Mouse (Mus musculus) liver, postnatal 0 days (tissue): ENCODE measurements around the gene Tedc1. TPM values are rescaled to one million over a fixed set of nuclear protein-coding genes. Genes with fewer than 3 reads are reported as not detected.

Experiments
- ATAC-seq: fragments of 200-750 bp; cut with Nextera tagmentation; 2 replicates; pipeline ENCODE4 v1.8.0; 2017; ENCODE audit warnings: mild to moderate bottlenecking, moderate library complexity
- DNase-seq: peaks from one replicate; pipeline ENCODE4 v3.0.0-alpha.2; 2016
- H3K27ac ChIP-seq: fragments of 300-500 bp; sonication (generic); 2 replicates; pipeline ENCODE4 v1.5.1; 2014; ENCODE audit warnings: antibody characterized with exemption, moderate library complexity, mild to moderate bottlenecking, low read depth
- H3K27me3 ChIP-seq: fragments of 300-500 bp; sonication (generic); 2 replicates; pipeline ENCODE4 v1.6.1; 2014; ENCODE audit warnings: low read length, control low read depth, mixed read lengths; ENCODE audit not compliant: insufficient read depth
- H3K36me3 ChIP-seq: fragments of 300-500 bp; sonication (generic); replicated peaks from 2 replicates; pipeline ENCODE4 v1.6.1; 2014; ENCODE audit warnings: mild to moderate bottlenecking, control low read depth, low read length, moderate library complexity, mixed read lengths; ENCODE audit not compliant: insufficient read depth
- H3K4me1 ChIP-seq: fragments of 300-500 bp; sonication (generic); 2 replicates; pipeline ENCODE4 v1.6.1; 2014; ENCODE audit warnings: antibody characterized with exemption, mild to moderate bottlenecking, control low read depth; ENCODE audit not compliant: insufficient read depth
- H3K4me2 ChIP-seq: fragments of 300-500 bp; sonication (generic); 2 replicates; pipeline ENCODE4 v1.6.1; 2014; ENCODE audit warnings: low read depth, mild to moderate bottlenecking, low read length, moderate library complexity, mixed read lengths
- H3K4me3 ChIP-seq: fragments of 300-500 bp; sonication (generic); 2 replicates; pipeline ENCODE4 v1.5.1; 2014; ENCODE audit warnings: low read depth, low read length
- H3K9ac ChIP-seq: fragments of 300-500 bp; sonication (generic); replicated peaks from 2 replicates; pipeline ENCODE4 v1.6.1; 2014; ENCODE audit warnings: mild to moderate bottlenecking, moderate library complexity
- H3K9me3 ChIP-seq: fragments of 300-500 bp; sonication (generic); 2 replicates; pipeline ENCODE4 v1.6.1; 2016; ENCODE audit warnings: mild to moderate bottlenecking, control low read depth, low read length, mixed read lengths
- CTCF ChIP-seq: sonication (generic); IDR thresholded peaks from 2 replicates; pipeline ENCODE4 v1.5.1; 2016; ENCODE audit warnings: antibody characterized with exemption, low read depth
- EP300 ChIP-seq: IDR thresholded peaks from 2 replicates; pipeline ENCODE4 v1.6.1; 2016; ENCODE audit warnings: antibody characterized with exemption, low read depth, mild to moderate bottlenecking
- WGBS: fragments of 180-500 bp; shearing (Covaris S2); extraction: QIAGEN DNeasy Blood & Tissue Kit; methylation state at CpG from one replicate; pipeline ENCODE4 v1.1.7; 2014; ENCODE audit not compliant: insufficient replicate concordance; 5-methylcytosine and 5-hydroxymethylcytosine counted together
- polyA plus RNA-seq: library from polyadenylated mRNA; unstranded; fragments of >200 nt; fragmentation: Nextera tagmentation; extraction: Ambion mirVana; gene quantifications from 2 replicates; pipeline ENCODE4 v1.2.1, GENCODE M21; 2015

The Tedc1 gene
- polyA plus RNA-seq, 1 experiment from 2014 or later: 4.6 TPM

DNA sequence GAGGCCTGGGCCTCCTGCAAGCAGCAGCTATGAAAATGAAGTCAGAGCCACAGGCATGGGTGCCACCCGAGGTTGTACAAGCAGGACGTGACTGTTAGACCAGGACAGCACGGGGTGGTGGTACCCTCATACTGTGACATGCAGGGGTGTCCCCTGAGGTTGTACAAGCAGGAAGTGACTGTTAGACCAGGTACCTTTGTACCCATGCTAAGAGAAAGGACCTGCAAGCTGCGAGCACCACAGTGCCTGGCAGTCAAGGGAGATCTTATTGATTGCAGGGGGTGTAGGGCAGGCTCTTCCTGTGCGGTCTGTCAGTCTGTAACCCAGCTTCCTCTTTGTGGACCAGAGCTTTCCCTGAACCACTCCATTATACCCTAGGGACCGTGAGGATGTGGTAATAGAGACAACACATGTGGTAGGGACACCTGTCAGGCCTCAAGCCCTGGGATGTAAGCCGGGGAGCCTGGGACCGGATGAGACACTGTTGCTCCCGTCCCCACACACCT lies 11.9 kb downstream of the Tedc1 start:
- TF ChIP-seq EP300 (no peak), CTCF (no peak)
- H3K27me3 ChIP-seq: no peaks in the 10 kb centered on the region
- H3K36me3 ChIP-seq: 0 out of 2 replicates have a peak, but pooled peaks cover 6% of the 10 kb centered on the region
- H3K27ac ChIP-seq: peak overlapping the region; percentile 51
- peak; percentile 43 for DNase-seq
- WGBS: 29% methylated on average over 9 of the region's 9 CpGs
- no peak overlapping the region for H3K9ac ChIP-seq
- H3K4me3 ChIP-seq: no peak overlapping the region
- no peaks in the 10 kb centered on the region for H3K9me3 ChIP-seq
- H3K4me1 ChIP-seq: peaks cover 7% of the 10 kb centered on the region; the same call in 1 of the 2 replicates
- peak; percentile 82 for ATAC-seq
- H3K4me2 ChIP-seq: peak overlapping the region; percentile 42

DNA sequence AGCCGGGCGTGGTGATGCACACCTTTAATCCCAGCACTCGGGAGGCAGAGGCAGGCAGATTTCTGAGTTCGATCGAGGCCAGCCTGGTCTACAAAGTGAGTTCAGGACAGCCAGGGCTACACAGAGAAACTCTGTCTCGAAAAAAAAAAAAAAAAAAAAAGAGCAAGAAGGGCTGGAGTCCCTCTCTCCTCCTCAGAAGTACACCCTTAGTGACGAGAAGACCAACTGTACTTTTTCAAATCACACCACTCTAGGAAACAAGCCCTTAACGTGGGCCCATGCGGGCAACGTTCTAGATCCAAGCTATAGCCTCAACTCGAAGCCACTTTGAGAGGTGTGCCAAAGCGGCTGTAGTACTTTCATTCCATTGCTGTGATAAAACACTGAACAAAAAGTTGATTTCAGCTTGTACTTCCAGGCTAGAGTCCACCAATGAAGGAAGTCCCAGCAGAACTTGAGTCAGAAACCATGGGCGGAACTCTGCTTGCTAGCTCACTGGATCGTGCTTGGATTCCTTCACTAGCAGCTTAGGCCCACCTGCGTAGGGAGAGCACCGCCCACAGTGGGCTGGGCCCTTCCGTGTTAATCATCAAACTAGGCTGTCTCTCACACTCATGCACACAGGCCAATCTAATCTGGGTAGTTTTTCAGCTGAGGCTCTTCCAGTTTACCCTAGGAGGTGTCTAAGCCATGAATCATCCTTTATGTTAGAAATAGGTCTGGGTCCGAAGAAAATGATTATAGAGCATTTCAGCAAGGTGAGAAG lies 20.9 kb downstream of the Tedc1 start:
- H3K4me2 ChIP-seq: no peak overlapping the region
- H3K9ac ChIP-seq: no peak overlapping the region
- no peak for TF ChIP-seq EP300
- no peak for TF ChIP-seq CTCF
- WGBS: 78% methylated on average over 18 of the region's 18 CpGs
- no peaks in the 10 kb centered on the region for H3K9me3 ChIP-seq
- ATAC-seq (no peak), DNase-seq (no peak)
- H3K36me3 ChIP-seq: no peaks in the 10 kb centered on the region
- H3K27me3 ChIP-seq: no peaks in the 10 kb centered on the region
- H3K4me3 ChIP-seq: no peak overlapping the region
- no peaks in the 10 kb centered on the region for H3K4me1 ChIP-seq
- H3K27ac ChIP-seq: no peak overlapping the region

DNA sequence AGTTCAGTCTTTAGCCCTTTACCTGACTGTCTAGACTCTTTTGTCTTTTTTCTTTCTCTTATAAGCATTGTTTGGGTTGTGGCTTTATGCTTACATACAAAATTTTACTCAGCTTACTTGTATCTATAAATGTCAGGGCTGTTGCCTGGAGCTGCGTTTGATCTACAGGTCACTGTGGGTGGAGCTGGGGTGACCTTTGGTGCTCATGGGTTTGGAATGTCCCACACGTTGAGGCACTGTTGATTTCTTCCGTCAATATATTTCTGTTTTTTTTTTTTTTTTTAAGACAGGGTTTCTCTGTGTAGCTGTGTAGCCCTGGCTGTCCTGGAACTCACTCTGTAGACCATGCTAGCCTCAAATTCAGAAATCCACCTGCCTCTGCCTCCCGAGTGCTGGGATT lies 24.8 kb downstream of the Tedc1 start:
- H3K36me3 ChIP-seq: no peaks in the 10 kb centered on the region
- 53% methylated on average over 4 of the region's 4 CpGs for WGBS
- H3K27ac ChIP-seq: no peak overlapping the region
- H3K4me3 ChIP-seq: no peak overlapping the region
- DNase-seq (no peak), ATAC-seq (no peak)
- 0 out of 2 replicates have a peak, but pooled peaks cover 2% of the 10 kb centered on the region for H3K4me1 ChIP-seq
- peaks cover 10% of the 10 kb centered on the region for H3K27me3 ChIP-seq
- H3K9ac ChIP-seq: no peak overlapping the region
- H3K4me2 ChIP-seq: no peak overlapping the region
- TF ChIP-seq EP300 (no peak), CTCF (no peak)
- no peaks in the 10 kb centered on the region for H3K9me3 ChIP-seq

DNA sequence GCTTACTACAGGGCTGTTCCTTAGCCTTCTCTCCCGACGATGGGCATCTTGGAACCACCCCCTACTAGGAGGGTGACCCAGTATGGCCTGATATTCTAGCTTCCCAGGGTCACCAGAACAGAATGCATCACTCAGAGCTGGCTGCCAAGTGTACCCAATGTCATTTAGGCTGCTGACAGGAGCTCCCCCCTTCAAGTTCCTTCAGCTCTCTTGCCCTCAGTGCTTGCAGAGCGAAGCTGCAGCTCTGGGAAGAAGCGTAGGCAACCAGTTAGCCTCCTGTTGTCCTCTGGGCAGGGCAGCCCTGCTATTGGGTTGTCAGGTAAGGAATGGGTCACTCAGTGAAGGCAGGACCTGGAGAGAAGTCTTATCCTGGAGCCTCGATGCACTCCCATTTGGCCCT lies 28.7 kb downstream of the Tedc1 start:
- Histone ChIP-seq H3K36me3 (no peaks in the 10 kb centered on the region), H3K4me1 (peaks cover 10% of the 10 kb centered on the region; the same call in 1 of the 2 replicates), H3K9me3 (no peaks in the 10 kb centered on the region), H3K4me3 (no peak overlapping the region), H3K9ac (no peak overlapping the region), H3K4me2 (no peak overlapping the region), H3K27me3 (peaks cover 29% of the 10 kb centered on the region), H3K27ac (no peak overlapping the region)
- DNase-seq: no peak
- TF ChIP-seq EP300: no peak
- no peak for TF ChIP-seq CTCF
- ATAC-seq: no peak
- WGBS: 54% methylated on average over 5 of the region's 5 CpGs

DNA sequence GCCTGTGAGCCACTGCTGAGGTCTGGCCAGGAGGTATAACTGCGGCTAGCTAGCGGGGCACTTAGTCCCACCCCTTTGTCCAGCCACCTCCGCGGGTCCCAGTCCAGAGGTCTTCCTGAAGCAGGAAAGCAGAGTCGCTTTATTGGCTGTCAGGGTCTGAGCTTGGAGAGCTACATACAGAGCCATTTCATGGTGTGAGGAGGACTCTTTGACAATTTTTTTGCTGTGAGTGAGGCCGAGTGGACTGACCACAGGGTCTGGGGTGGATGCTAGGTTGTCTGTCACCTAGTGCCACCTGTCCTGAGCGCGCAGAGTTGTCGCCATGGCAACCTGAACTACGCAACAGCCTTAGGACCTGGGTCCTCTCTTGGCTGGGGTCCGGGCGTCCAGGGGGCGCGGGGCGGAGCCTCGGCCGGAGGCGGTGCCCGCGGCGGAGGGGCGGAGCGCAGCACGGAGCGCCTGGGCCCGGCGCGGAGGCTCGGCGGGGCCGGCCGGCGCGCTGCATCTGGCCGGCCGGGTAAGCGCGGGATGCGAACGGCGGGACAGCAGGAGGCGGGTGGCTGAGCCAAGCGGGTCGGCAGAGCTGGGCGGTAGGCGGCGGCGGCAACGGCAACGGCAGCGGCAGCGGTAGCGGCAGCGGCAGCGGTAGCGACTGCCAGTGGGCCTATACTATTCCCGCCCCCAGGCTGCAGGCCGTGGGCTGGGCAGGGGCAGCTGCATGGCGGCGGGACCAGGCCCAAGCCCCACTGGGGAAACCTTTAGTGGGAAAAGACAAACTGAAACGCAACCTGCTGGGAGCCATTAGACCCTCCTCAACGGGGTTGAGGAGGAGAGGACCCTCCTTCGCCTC lies 29.4 kb downstream of the Tedc1 start, which contains the start of gene Tmem121:
TSS of gene Tmem121 (plus strand) at position 489 of the 850 bp plus-strand sequence.
- Histone ChIP-seq H3K27ac (no peak within 1 kb of the TSS), H3K9ac (0 out of 2 replicates have a peak within 1 kb of the TSS, but pooled peaks have one; percentile 9), H3K36me3 (no peaks in the 10 kb centered on the region), H3K9me3 (no peaks in the 10 kb centered on the region), H3K4me1 (peaks cover 10% of the 10 kb centered on the region; the same call in 1 of the 2 replicates), H3K27me3 (peaks cover 29% of the 10 kb centered on the region), H3K4me2 (peak within 1 kb of the TSS; percentile 70), H3K4me3 (peak within 1 kb of the TSS; percentile 46)
- ATAC-seq (no peak), DNase-seq (peak; percentile 21)
- no peak for TF ChIP-seq CTCF
- TF ChIP-seq EP300: no peak
- 5% methylated on average over 62 of the region's 63 CpGs for WGBS
